16 mouse cellular contexts compared by ENCODE assay signal in genomic region chr19:46856232-46856631, GRCm38 (mm10).
A peak's percentile ranks its signal among the peaks of the same experiment; 100 is the strongest.
DNase-seq lines count a peak whose midpoint lies in the region; ATAC-seq lines count a peak whose summit lies in the region.
"Had no signal": no experiment of that assay in that cellular context is flagged by ENCODE, and none has a peak within 500 bp of the region (broad histone marks: within the 10 kb centered on the region; RNA-seq: fewer than 3 reads in every experiment).

No protein-coding gene starts in this region.

- no peak overlapping the region for H3K27ac ChIP-seq in heart, embryonic 13.5 days (replicated peaks)
- H3K27ac ChIP-seq in embryonic facial prominence, embryonic 10.5 days (replicated peaks), result 0 out of 2 replicates have a peak overlapping the region, but pooled peaks have one; percentile 48
- peak overlapping the region; percentile 48; the same call in 1 of the 2 replicates for H3K27ac ChIP-seq in forebrain, embryonic 14.5 days (ENCODE audit: low read depth, low read length)
- peak overlapping the region; percentile 68 for H3K27ac ChIP-seq in midbrain, embryonic 12.5 days (replicated peaks)
- H3K27ac ChIP-seq: embryonic facial prominence, embryonic 15.5 days; left cerebral cortex, adult 2 months; limb, embryonic 13.5 days had no signal

- no peak overlapping the region for H3K4me3 ChIP-seq in heart, embryonic 13.5 days
- no peak overlapping the region for H3K4me3 ChIP-seq in embryonic facial prominence, embryonic 10.5 days
- H3K4me3 ChIP-seq in forebrain, embryonic 14.5 days (ENCODE audit: low read depth, low read length), result no peak overlapping the region
- H3K4me3 ChIP-seq in midbrain, embryonic 12.5 days, result no peak overlapping the region
- H3K4me3 ChIP-seq: embryonic facial prominence, embryonic 15.5 days; left cerebral cortex, adult 2 months; limb, embryonic 13.5 days had no signal

- H3K4me1 ChIP-seq in heart, embryonic 13.5 days, result peaks cover 29% of the 10 kb centered on the region
- H3K4me1 ChIP-seq in embryonic facial prominence, embryonic 10.5 days, result peaks cover 28% of the 10 kb centered on the region
- peaks cover 8% of the 10 kb centered on the region; the same call in 1 of the 2 replicates for H3K4me1 ChIP-seq in forebrain, embryonic 14.5 days (ENCODE audit: control insufficient read depth, insufficient read depth, low read length)
- peaks cover 20% of the 10 kb centered on the region for H3K4me1 ChIP-seq in midbrain, embryonic 12.5 days
- H3K4me1 ChIP-seq: embryonic facial prominence, embryonic 15.5 days; limb, embryonic 13.5 days had no signal

- 41% methylated on average over 6 of the region's 6 CpGs for WGBS in heart, embryonic 13.5 days
- 62% methylated on average over 6 of the region's 6 CpGs for WGBS in embryonic facial prominence, embryonic 10.5 days
- WGBS in forebrain, embryonic 14.5 days, result 66% methylated on average over 6 of the region's 6 CpGs
- WGBS in midbrain, embryonic 12.5 days, result 53% methylated on average over 6 of the region's 6 CpGs

- H3K9ac ChIP-seq in heart, embryonic 13.5 days, result peak overlapping the region; percentile 47
- no peak overlapping the region for H3K9ac ChIP-seq in forebrain, embryonic 14.5 days (ENCODE audit: low read length)
- no peak overlapping the region for H3K9ac ChIP-seq in midbrain, embryonic 12.5 days (replicated peaks)
- H3K9ac ChIP-seq: embryonic facial prominence, embryonic 15.5 days; limb, embryonic 13.5 days had no signal

- H3K9me3 ChIP-seq in heart, embryonic 13.5 days, result no peaks in the 10 kb centered on the region
- no peaks in the 10 kb centered on the region for H3K9me3 ChIP-seq in embryonic facial prominence, embryonic 10.5 days
- H3K9me3 ChIP-seq in forebrain, embryonic 14.5 days (replicated peaks; ENCODE audit: control insufficient read depth, low read length), result no peaks in the 10 kb centered on the region
- no peaks in the 10 kb centered on the region for H3K9me3 ChIP-seq in midbrain, embryonic 12.5 days
- H3K9me3 ChIP-seq: embryonic facial prominence, embryonic 15.5 days; limb, embryonic 13.5 days had no signal

- DNase-seq in heart, adult 9 months (ENCODE audit: low spot score in 2 of 2), result no peak
- no peak for DNase-seq in embryonic facial prominence, embryonic 10.5 days (ENCODE audit: low spot score)
- no peak for DNase-seq in forebrain, embryonic 14.5 days (ENCODE audit: low spot score)
- DNase-seq in testis, postnatal 10 days (ENCODE audit: low spot score), result no peak
- DNase-seq in cerebellum, adult 9-11 months, result no peak
- no peak for DNase-seq in left cerebral cortex, adult 11 months (ENCODE audit: low spot score)
- DNase-seq: cerebellum, adult 18-20 months; heart, adult 11 months; lung, postnatal 14 days; thymus, postnatal 4 days had no signal

- no peaks in the 10 kb centered on the region for H3K27me3 ChIP-seq in heart, embryonic 13.5 days (replicated peaks)
- no peaks in the 10 kb centered on the region for H3K27me3 ChIP-seq in embryonic facial prominence, embryonic 10.5 days (replicated peaks; ENCODE audit: low read depth, poor library complexity, severe bottlenecking)
- H3K27me3 ChIP-seq in forebrain, embryonic 14.5 days (replicated peaks; ENCODE audit: control insufficient read depth, insufficient read depth, low read length), result no peaks in the 10 kb centered on the region
- H3K27me3 ChIP-seq in midbrain, embryonic 12.5 days, result no peaks in the 10 kb centered on the region
- H3K27me3 ChIP-seq: embryonic facial prominence, embryonic 15.5 days; limb, embryonic 13.5 days had no signal

- no peak for ATAC-seq in heart, embryonic 13.5 days (ENCODE audit: extremely low read depth, insufficient number of reproducible peaks, low FRiP score, low TSS enrichment)
- no peak for ATAC-seq in forebrain, embryonic 14.5 days
- ATAC-seq in midbrain, embryonic 12.5 days (ENCODE audit: low FRiP score, low read depth), result no peak
- ATAC-seq: inflammation-experienced regulatory T-cells, adult 6 months had no signal

- peak overlapping the region; percentile 16; the same call in 1 of the 2 replicates for H3K4me2 ChIP-seq in heart, embryonic 13.5 days
- H3K4me2 ChIP-seq in forebrain, embryonic 14.5 days (ENCODE audit: low read length), result 0 out of 2 replicates have a peak overlapping the region, but pooled peaks have one; percentile 3
- H3K4me2 ChIP-seq in midbrain, embryonic 12.5 days (replicated peaks), result no peak overlapping the region
- H3K4me2 ChIP-seq: embryonic facial prominence, embryonic 15.5 days; limb, embryonic 13.5 days had no signal

- H3K36me3 ChIP-seq in heart, embryonic 13.5 days, result no peaks in the 10 kb centered on the region
- H3K36me3 ChIP-seq in embryonic facial prominence, embryonic 10.5 days (replicated peaks), result no peaks in the 10 kb centered on the region
- no peaks in the 10 kb centered on the region for H3K36me3 ChIP-seq in forebrain, embryonic 14.5 days (ENCODE audit: control insufficient read depth, insufficient read depth, low read length)
- no peaks in the 10 kb centered on the region for H3K36me3 ChIP-seq in midbrain, embryonic 12.5 days
- H3K36me3 ChIP-seq: embryonic facial prominence, embryonic 15.5 days; limb, embryonic 13.5 days had no signal
